Mouse (Mus musculus) c-Kit-positive CD71-negative TER-119-negative erythroid progenitor cells, embryonic 14.5 days (primary cell): ENCODE measurements around the gene Asb17.
"Not testable (repeated sequence)": the region's sequence is repeated elsewhere in the genome, so short reads cannot be mapped to it uniquely, and the experiment has no call there.

Source experiments
- DNase-seq: peaks from one replicate; pipeline ENCODE4 v3.0.0-alpha.2; 2013; ENCODE audit warnings: low read depth

Gene Asb17

GRCm38 (mm10) chr3:153831873-153832653 is 11.9 kb upstream of the Asb17 start:
- DNase-seq = no peak

- DNase-seq = no peak
Measured at GRCm38 (mm10) chr3:153832654-153832945, 11.4 kb upstream of the Asb17 start.

- DNase-seq = no peak
Measured at GRCm38 (mm10) chr3:153834071-153834470, 9.9 kb upstream of the Asb17 start.

- no peak for DNase-seq
Measured at GRCm38 (mm10) chr3:153835455-153836086, 8.4 kb upstream of the Asb17 start.

GRCm38 (mm10) chr3:153836316-153836715 is 7.7 kb upstream of the Asb17 start:
- DNase-seq = no peak

- no peak for DNase-seq
Measured at GRCm38 (mm10) chr3:153837593-153837992, 6.4 kb upstream of the Asb17 start.

- DNase-seq = no peak
Measured at GRCm38 (mm10) chr3:153844757-153845156, 748 bp downstream of the Asb17 start.

- no peak for DNase-seq
Measured at GRCm38 (mm10) chr3:153845500-153845899, 1.5 kb downstream of the Asb17 start.

- DNase-seq = no peak
Measured at GRCm38 (mm10) chr3:153846109-153846508, 2.1 kb downstream of the Asb17 start.

GRCm38 (mm10) chr3:153847207-153847733 is 3.3 kb downstream of the Asb17 start:
- no peak for DNase-seq

GRCm38 (mm10) chr3:153849368-153850015 is 5.5 kb downstream of the Asb17 start:
- DNase-seq = no peak

GRCm38 (mm10) chr3:153850759-153851158 is 6.8 kb downstream of the Asb17 start:
- DNase-seq = no peak

- DNase-seq = no peak
Measured at GRCm38 (mm10) chr3:153852266-153852665, 8.3 kb downstream of the Asb17 start.

- DNase-seq = no peak
Measured at GRCm38 (mm10) chr3:153858350-153859001, 14.5 kb downstream of the Asb17 start.

- DNase-seq = not testable (repeated sequence)
Measured at GRCm38 (mm10) chr3:153860392-153860791, 16.4 kb downstream of the Asb17 start.

GRCm38 (mm10) chr3:153863816-153864215 is 19.8 kb downstream of the Asb17 start:
- DNase-seq = no peak

- no peak for DNase-seq
Measured at GRCm38 (mm10) chr3:153864636-153865429, 20.8 kb downstream of the Asb17 start.

- no peak for DNase-seq
Measured at GRCm38 (mm10) chr3:153867149-153868136, 23.4 kb downstream of the Asb17 start.

- no peak for DNase-seq
Measured at GRCm38 (mm10) chr3:153871396-153871795, 27.4 kb downstream of the Asb17 start.

- DNase-seq = no peak
Measured at GRCm38 (mm10) chr3:153886296-153886695, 42.3 kb downstream of the Asb17 start.
